Mouse (Mus musculus): ENCODE data around the gene Acvrl1.

DNA sequence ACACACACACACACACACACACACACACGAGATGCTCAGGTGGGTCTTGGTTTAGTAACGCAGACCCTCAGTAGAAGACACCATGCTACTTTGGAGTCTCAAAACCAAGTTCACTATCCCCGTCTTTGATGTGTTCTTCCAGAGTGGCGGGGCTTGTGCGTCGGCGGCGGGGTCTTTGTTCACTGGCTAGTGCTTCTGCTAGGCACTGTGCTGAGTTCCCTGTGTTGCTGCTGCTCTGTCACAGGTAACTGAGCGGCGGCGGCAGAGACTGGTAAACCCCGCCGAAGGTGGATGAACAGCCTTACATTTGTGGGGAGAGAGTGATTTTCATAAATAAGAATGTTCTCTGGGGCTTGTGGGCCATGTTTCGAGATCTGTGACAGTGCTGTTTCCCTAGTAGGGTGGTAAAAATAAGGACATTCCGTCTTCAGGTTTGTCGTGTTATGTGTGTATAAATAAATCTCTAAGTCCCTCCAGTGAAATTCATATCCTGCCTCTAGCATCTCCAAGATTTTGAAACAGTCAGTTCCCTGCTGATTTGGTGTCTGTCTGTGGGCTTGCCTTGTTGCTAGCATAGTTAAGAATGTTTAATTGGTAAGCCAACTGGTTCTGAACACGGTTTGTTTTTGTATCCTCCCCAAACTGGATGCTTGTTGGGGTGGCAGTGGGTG, 47.4 kb downstream of the Acvrl1 start:
- TF ChIP-seq CTCF (IDR thresholded peaks at IDR 0.05) (no peak), EP300 (IDR thresholded peaks at IDR 0.05) (no peak)

Data from lung, postnatal 0 days (tissue).